Mouse (Mus musculus): ENCODE results near the gene Pced1a.

Gene Pced1a

DNA sequence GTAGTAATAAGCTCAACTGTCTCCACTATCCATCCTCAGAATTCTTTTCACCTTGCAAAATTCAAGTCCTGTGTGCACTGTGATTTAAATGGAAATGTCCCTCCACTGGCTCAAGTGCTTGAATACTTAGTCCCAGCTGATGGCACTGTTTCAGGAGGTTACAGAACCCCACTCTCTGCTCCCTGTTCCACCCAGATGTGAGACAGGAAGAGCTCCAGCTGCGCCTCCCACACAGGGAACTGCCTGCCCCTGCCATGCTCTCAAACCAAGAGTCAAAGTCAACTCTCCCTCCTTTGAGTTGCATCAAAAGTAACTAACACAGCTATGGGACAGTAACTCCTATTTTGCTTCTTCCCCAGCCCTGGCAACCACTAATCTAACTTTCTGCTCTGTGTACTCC lies 38.3 kb downstream of the Pced1a start:
- DNase-seq, result no peak

DNA sequence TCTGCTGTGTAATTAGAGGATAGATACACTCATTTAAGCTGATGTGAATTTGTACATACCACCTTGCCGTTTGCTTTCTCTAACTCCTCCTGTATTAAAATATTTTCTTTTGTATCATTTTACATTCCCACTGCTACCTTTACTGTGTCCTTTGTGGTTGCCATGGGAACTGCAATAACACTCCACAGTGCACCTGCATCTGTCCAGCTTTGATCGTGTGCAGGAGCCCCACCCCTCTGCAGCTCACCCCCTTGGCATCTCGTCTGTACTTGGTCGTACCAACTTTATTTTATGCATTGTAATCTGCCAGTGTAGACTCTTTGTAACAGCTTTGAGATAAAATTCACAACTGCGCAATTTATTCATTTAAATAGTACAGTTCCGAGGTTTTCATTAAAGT lies 40.6 kb downstream of the Pced1a start:
- no peak for DNase-seq

DNA sequence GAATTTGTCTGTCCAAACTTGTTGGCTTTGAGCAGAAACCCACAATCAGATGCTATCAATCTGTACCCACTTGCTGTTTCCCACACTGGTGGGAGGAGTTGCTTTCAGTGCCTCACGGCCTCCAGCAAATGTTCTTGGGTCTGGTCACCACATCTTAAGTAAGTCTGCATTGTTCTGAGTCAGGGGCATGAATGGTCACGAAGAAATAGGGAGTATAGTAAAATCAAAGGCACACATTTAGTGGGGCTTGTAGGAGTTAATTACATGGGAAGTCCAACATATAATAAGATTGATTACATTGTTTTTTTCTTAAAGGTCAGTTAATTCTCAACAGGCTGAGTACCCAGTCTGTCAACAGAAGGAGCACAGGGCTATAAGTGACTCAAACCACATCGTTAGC lies 41.3 kb downstream of the Pced1a start:
- DNase-seq, result no peak

DNA sequence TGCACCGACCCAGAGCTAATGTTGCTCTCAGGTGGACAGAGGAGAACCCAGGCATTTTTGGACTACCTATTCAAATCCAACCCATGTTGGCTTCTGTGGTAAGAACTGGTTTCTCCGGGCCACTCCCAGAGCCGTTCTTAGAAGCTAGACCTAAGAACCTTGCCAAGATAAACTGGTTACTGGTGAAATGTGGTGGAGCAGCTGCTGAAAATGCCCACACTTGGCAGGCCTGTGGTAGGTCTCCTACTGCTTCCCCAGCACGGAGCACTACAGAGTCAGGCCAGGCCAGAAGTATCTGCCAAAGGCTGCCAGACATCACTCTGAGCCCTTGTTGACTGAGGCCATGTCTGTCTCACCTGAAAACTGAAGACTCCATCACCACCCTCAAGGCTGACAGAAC lies 49.5 kb downstream of the Pced1a start:
- DNase-seq, result no peak

DNA sequence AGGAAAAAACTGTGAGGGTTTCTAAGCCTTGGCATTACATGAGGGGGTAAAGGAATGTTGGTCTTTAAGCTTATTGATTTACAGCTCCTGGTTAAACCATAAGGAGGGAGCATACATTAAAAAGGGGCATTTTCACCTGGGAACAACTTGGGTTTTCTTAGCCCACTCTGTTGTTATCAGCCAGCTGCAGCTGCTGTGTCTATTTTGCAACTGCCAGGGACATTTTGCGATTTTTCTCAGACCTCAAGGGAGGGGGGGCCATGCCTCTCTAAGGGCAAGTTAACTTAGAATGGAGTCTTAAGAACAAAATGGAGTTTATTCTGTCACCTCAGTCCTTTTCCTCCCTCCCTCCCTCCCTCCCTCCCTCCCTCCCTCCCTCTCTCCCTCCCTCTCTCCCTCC lies 51.5 kb downstream of the Pced1a start:
- DNase-seq, result peak; percentile 19

DNA sequence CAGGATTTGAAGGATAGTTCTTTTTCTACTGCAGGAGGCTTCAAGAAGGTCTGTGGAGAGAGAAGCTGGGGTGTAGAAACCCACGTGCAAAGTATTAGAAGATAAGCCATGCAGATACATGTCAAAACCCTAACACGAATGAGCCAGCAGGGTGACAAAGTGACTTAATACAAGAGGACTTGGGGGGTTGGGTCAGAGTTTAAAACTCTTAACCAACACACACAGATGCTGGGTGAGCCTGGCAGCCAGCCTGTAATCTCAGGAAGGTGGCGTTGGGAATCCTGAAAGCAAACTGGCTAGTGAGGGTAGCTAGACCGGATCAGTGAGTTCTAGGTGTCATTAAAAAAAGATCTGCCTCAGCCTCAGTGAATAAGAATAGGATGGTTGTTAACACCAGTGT lies 57.1 kb downstream of the Pced1a start:
- DNase-seq, result no peak

All from liver (tissue).